Mouse (Mus musculus): ENCODE measurements around the gene Klhl21. TPM values are rescaled to one million over a fixed set of nuclear protein-coding genes. Genes with fewer than 3 reads are reported as not detected.

Gene Klhl21
- total and polyA plus RNA-seq, 3 experiments = 50.4 to 93.5 (median 69.9) TPM

DNA sequence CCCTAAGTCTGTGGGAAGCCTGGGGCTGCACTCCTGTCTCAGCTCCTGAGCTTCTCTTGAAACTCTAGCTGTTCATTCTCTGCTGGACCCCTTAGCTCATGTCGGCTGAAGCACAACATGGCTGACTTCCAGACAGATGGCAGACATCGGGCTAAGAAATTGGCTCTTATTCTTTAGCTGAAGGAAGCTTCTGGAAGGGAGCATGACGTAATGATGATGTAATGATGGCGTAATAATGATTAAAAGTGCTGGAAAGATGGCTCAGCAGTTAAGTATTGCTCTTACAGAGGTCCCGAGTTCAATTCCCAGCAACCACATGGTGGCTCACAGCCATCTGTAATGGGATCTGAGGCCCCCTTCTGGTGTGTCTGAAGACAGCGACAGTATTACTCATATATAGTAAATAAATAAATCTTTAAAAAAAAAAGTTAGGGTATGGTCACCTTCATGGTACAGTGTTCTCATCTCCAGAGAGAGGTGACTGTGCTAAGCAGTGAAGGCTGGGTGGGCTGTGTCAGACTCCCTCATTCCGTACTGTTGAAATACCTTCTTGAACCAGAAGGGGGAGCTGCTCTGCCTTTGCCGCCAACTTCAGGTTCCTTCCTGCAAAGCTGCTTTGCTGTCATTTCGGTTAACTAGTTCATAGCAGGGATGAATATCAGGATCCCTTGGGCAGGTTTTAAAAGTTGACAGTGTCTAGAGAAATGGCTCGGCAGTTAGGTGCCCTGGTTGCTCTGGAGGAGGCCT, 36.2 kb upstream of the Klhl21 start:
- no peaks in the 10 kb centered on the region for H3K36me3 ChIP-seq (ENCODE audit: control insufficient read depth, insufficient read depth, low read length)
- H3K79me2 ChIP-seq (replicated peaks; ENCODE audit: control insufficient read depth, insufficient read depth, low read length) = no peaks in the 10 kb centered on the region
- no peaks in the 10 kb centered on the region for H3K27me3 ChIP-seq (ENCODE audit: control insufficient read depth, insufficient read depth, low read length)
- no peak for DNase-seq
- TF ChIP-seq EP300 (IDR thresholded peaks at IDR 0.05; ENCODE audit: insufficient read depth, low read depth, low read length) (no peak), CTCF (IDR thresholded peaks at IDR 0.05) (peak; percentile 77)
- H3K9ac ChIP-seq (ENCODE audit: low read depth, low read length) = no peak overlapping the region
- H3K4me3 ChIP-seq = no peak overlapping the region
- 65% methylated on average over 10 of the region's 10 CpGs for WGBS
- no peaks in the 10 kb centered on the region for H3K4me1 ChIP-seq (ENCODE audit: control insufficient read depth, insufficient read depth, low read length)
- intact Hi-C loops (cut with DNase I) = no loop called here
- no peak overlapping the region for H3K27ac ChIP-seq

GRCm38 (mm10) chr4:151975441-151975840, 33.2 kb upstream of the Klhl21 start:
- no peaks in the 10 kb centered on the region for H3K36me3 ChIP-seq (ENCODE audit: control insufficient read depth, insufficient read depth, low read length)
- WGBS = 93% methylated on average over 3 of the region's 3 CpGs
- no peaks in the 10 kb centered on the region for H3K79me2 ChIP-seq (replicated peaks; ENCODE audit: control insufficient read depth, insufficient read depth, low read length)
- H3K27me3 ChIP-seq (ENCODE audit: control insufficient read depth, insufficient read depth, low read length) = no peaks in the 10 kb centered on the region
- TF ChIP-seq EP300 (IDR thresholded peaks at IDR 0.05; ENCODE audit: insufficient read depth, low read depth, low read length) (no peak), CTCF (IDR thresholded peaks at IDR 0.05) (peak; percentile 72)
- no peak overlapping the region for H3K9ac ChIP-seq (ENCODE audit: low read depth, low read length)
- H3K4me1 ChIP-seq (ENCODE audit: control insufficient read depth, insufficient read depth, low read length) = no peaks in the 10 kb centered on the region
- H3K27ac ChIP-seq = no peak overlapping the region
- no peak for DNase-seq
- H3K4me3 ChIP-seq = no peak overlapping the region
- intact Hi-C loops (cut with DNase I) = no loop called here

DNA sequence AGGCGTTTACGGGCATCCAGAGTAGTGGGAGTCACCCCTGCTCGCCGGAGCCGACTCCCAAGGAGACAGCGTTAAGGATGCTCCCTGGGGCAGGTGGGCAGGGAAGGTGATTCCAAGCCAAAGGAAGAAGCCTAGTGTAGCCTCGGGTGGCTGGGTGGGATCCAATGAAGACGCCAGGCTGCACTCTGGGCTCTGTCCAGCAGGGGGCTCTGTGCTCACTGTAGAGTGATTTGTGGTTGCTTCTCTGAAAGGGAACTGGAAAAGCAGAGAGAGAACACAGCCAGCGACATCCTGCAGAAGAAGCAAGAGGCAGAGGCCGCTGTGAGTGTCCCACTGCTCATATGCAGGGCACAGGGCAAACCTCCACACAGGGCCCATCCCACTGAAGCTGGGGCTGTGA, 30.9 kb upstream of the Klhl21 start:
- TF ChIP-seq EP300 (IDR thresholded peaks at IDR 0.05; ENCODE audit: insufficient read depth, low read depth, low read length) (no peak), POLR2A (IDR thresholded peaks at IDR 0.05; ENCODE audit: insufficient read depth, low read depth, low read length) (no peak), CTCF (IDR thresholded peaks at IDR 0.05) (peak; percentile 98)
- Histone ChIP-seq H3K9ac (ENCODE audit: low read depth, low read length) (no peak overlapping the region), H3K4me3 (no peak overlapping the region), H3K27ac (no peak overlapping the region), H3K27me3 (ENCODE audit: control insufficient read depth, insufficient read depth, low read length) (no peaks in the 10 kb centered on the region), H3K4me1 (ENCODE audit: control insufficient read depth, insufficient read depth, low read length) (no peaks in the 10 kb centered on the region), H3K79me2 (replicated peaks; ENCODE audit: control insufficient read depth, insufficient read depth, low read length) (no peaks in the 10 kb centered on the region), H3K36me3 (ENCODE audit: control insufficient read depth, insufficient read depth, low read length) (no peaks in the 10 kb centered on the region)
- peak; percentile 79 to 90 for DNase-seq
- 34% methylated on average over 10 of the region's 10 CpGs for WGBS
- intact Hi-C loops (cut with DNase I) = no loop called here

DNA sequence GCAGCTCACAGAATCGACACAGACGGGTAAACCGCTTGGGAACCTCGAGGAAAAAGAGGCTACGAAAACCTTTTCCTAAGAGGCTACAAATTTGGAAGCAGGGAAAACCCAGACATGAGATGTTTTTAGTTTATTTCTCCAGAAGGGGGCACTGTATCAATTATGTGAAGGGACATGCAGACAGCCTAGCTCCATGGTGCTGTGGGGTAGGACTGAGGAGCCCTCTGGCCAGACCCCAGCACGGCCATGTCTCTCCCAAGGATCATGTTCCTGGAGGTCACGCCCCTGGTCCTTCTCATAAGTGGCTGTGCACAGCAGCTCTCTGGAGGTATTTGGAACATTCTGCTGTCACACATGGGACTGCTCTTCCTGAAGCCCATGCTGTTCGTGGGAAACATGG, 27.9 kb upstream of the Klhl21 start:
- Histone ChIP-seq H3K27ac (no peak overlapping the region), H3K4me1 (ENCODE audit: control insufficient read depth, insufficient read depth, low read length) (no peaks in the 10 kb centered on the region), H3K4me3 (no peak overlapping the region), H3K9ac (ENCODE audit: low read depth, low read length) (no peak overlapping the region), H3K27me3 (ENCODE audit: control insufficient read depth, insufficient read depth, low read length) (no peaks in the 10 kb centered on the region), H3K36me3 (ENCODE audit: control insufficient read depth, insufficient read depth, low read length) (no peaks in the 10 kb centered on the region), H3K79me2 (replicated peaks; ENCODE audit: control insufficient read depth, insufficient read depth, low read length) (no peaks in the 10 kb centered on the region)
- TF ChIP-seq POLR2A (IDR thresholded peaks at IDR 0.05; ENCODE audit: insufficient read depth, low read depth, low read length) (no peak), CTCF (IDR thresholded peaks at IDR 0.05) (peak; percentile 58)
- WGBS = 72% methylated on average over 8 of the region's 8 CpGs
- no peak for DNase-seq
- intact Hi-C loops (cut with DNase I) = loop anchor here (2.0 kb wide), 3 partner anchors 46 to 114 kb away; partner anchors contain the start of genes Nol9, Tas1r1 and Zbtb48

- Histone ChIP-seq H3K27ac (no peak overlapping the region), H3K79me2 (replicated peaks; ENCODE audit: control insufficient read depth, insufficient read depth, low read length) (no peaks in the 10 kb centered on the region), H3K36me3 (ENCODE audit: control insufficient read depth, insufficient read depth, low read length) (no peaks in the 10 kb centered on the region), H3K9ac (ENCODE audit: low read depth, low read length) (no peak overlapping the region), H3K4me1 (ENCODE audit: control insufficient read depth, insufficient read depth, low read length) (no peaks in the 10 kb centered on the region), H3K27me3 (ENCODE audit: control insufficient read depth, insufficient read depth, low read length) (no peaks in the 10 kb centered on the region), H3K4me3 (no peak overlapping the region)
- TF ChIP-seq POLR2A (IDR thresholded peaks at IDR 0.05; ENCODE audit: insufficient read depth, low read depth, low read length) = peak; percentile 40; the same call in 1 of the 2 replicates
- no peak for TF ChIP-seq CTCF (IDR thresholded peaks at IDR 0.05)
- peak; percentile 89; the same call in 1 of the 2 replicates for TF ChIP-seq EP300 (IDR thresholded peaks at IDR 0.05; ENCODE audit: insufficient read depth, low read depth, low read length)
- DNase-seq = peak; percentile 79 to 88
- intact Hi-C loops (cut with DNase I) = loop anchor here (2.0 kb wide), 3 partner anchors 45 to 113 kb away; partner anchors contain the start of genes Nol9, Tas1r1 and Zbtb48
- WGBS = 12% methylated on average over 5 of the region's 5 CpGs
Measured at GRCm38 (mm10) chr4:151981363-151981762, 27.2 kb upstream of the Klhl21 start.

DNA sequence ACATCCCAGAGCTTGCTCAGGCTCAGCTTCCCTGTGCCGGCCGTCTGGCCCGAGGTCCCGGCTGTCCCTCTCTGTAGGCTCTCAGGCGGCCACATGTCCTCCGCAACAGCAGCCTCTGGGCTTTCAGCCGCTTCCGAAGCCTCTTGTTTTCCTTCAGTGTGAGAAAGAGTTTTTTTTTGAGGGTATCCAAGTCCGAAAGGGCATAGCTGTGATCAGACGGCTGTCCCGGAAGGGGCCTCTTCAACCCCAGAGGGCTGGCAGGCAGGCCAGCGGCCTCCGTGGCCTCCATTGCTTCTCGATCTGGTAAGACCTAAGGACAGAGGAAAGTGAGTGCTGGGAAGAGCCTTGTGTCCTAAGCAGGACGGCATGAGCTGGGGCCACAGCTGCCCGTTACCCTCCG, 25.6 kb upstream of the Klhl21 start:
- intact Hi-C loops (cut with DNase I) = loop anchor here (2.0 kb wide), 1 partner anchor 20 kb away; no protein-coding TSS in a partner anchor
- Histone ChIP-seq H3K4me3 (no peak overlapping the region), H3K79me2 (replicated peaks; ENCODE audit: control insufficient read depth, insufficient read depth, low read length) (no peaks in the 10 kb centered on the region), H3K36me3 (ENCODE audit: control insufficient read depth, insufficient read depth, low read length) (no peaks in the 10 kb centered on the region), H3K9ac (ENCODE audit: low read depth, low read length) (no peak overlapping the region), H3K27ac (no peak overlapping the region), H3K27me3 (ENCODE audit: control insufficient read depth, insufficient read depth, low read length) (no peaks in the 10 kb centered on the region), H3K4me1 (ENCODE audit: control insufficient read depth, insufficient read depth, low read length) (peaks cover 8% of the 10 kb centered on the region)
- DNase-seq = no peak
- TF ChIP-seq CTCF (IDR thresholded peaks at IDR 0.05) (no peak), EP300 (IDR thresholded peaks at IDR 0.05; ENCODE audit: insufficient read depth, low read depth, low read length) (no peak), POLR2A (IDR thresholded peaks at IDR 0.05; ENCODE audit: insufficient read depth, low read depth, low read length) (no peak)
- 72% methylated on average over 17 of the region's 17 CpGs for WGBS
